9 mouse cellular contexts compared by ENCODE assay signal in the genomic region with DNA sequence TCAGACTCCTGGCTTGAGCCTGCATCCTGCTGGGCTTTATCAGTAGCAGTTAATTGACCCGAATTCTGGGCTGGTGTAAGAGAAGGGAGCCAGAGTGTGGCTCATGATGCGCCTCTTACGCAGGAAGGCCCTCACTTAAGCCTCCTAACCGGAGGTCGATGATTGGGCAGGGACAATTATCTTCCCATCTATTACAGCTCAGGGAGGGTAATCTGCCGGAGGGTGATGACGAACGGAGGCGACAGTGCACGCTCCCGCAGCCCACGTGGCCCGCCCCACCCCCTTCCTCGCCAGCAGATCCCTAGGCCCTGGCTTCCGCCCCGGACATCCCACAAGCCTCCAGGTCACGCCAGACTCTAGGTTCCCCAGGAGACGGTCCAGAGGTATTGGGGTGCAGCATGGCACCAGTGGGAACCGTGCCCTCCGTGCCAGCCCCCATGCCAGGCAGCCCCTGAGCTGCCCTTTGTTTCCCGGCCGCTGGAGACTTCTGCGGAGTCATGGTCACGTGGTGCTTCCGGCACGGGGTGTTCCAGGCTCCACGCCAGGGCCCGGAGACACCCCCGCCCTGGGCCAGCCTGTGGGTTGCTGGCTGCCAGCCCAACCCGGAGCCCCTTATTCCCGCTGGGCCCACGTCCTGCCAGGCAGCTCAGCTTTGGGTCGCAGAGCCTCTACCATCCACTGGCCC. TPM values are rescaled to one million over a fixed set of nuclear protein-coding genes. Genes with fewer than 3 reads are reported as not detected.
DNase-seq lines count a peak whose midpoint lies in the region; ATAC-seq and TF ChIP-seq lines count a peak whose summit lies in the region.
"Had no signal": no experiment of that assay in that cellular context is flagged by ENCODE, and none has a peak within 500 bp of the region (broad histone marks: within the 10 kb centered on the region; RNA-seq: fewer than 3 reads in every experiment).

No protein-coding gene starts in this region.

- peak overlapping the region; percentile 73 for H3K4me3 ChIP-seq in bone marrow macrophage, adult 2 months (ENCODE audit: insufficient read depth, low read length)
- peak overlapping the region; percentile 35 for H3K4me3 ChIP-seq in embryonic facial prominence, embryonic 15.5 days (replicated peaks)
- H3K4me3 ChIP-seq in heart, embryonic 10.5 days = peak overlapping the region; percentile 59
- H3K4me3 ChIP-seq in kidney, embryonic 15.5 days (replicated peaks) = peak overlapping the region; percentile 37

- H3K27ac ChIP-seq in bone marrow macrophage, adult 2 months (ENCODE audit: insufficient read depth, low read depth, low read length) = peak overlapping the region; percentile 95
- H3K27ac ChIP-seq in embryonic facial prominence, embryonic 15.5 days (replicated peaks) = peak overlapping the region; percentile 79
- peak overlapping the region; percentile 98 for H3K27ac ChIP-seq in heart, embryonic 10.5 days
- H3K27ac ChIP-seq in kidney, embryonic 15.5 days = peak overlapping the region; percentile 90

- peak overlapping the region; percentile 59 for H3K4me2 ChIP-seq in embryonic facial prominence, embryonic 15.5 days (replicated peaks)
- H3K4me2 ChIP-seq in kidney, embryonic 15.5 days = peak overlapping the region; percentile 61

- no peak for TF ChIP-seq POLR2A in bone marrow macrophage, adult 2 months (IDR thresholded peaks at IDR 0.05; ENCODE audit: borderline replicate concordance, low read depth, low read length)

- ATAC-seq in embryonic facial prominence, embryonic 15.5 days (ENCODE audit: insufficient number of reproducible peaks, low FRiP score, low TSS enrichment, low read depth) = peak; percentile 82
- ATAC-seq in kidney, embryonic 15.5 days (replicated peaks; ENCODE audit: low FRiP score) = peak; percentile 82

- no peak overlapping the region for H3K9ac ChIP-seq in embryonic facial prominence, embryonic 15.5 days
- H3K9ac ChIP-seq in kidney, embryonic 15.5 days = peak overlapping the region; percentile 55

- H3K36me3 ChIP-seq in embryonic facial prominence, embryonic 15.5 days = no peaks in the 10 kb centered on the region
- no peaks in the 10 kb centered on the region for H3K36me3 ChIP-seq in heart, embryonic 10.5 days
- H3K36me3 ChIP-seq in kidney, embryonic 15.5 days = no peaks in the 10 kb centered on the region

- H3K9me3 ChIP-seq in embryonic facial prominence, embryonic 15.5 days (replicated peaks) = no peaks in the 10 kb centered on the region
- no peaks in the 10 kb centered on the region for H3K9me3 ChIP-seq in heart, embryonic 10.5 days
- H3K9me3 ChIP-seq in kidney, embryonic 15.5 days (replicated peaks) = no peaks in the 10 kb centered on the region

- H3K4me1 ChIP-seq in bone marrow macrophage, adult 2 months (ENCODE audit: control insufficient read depth, insufficient read depth, low read length) = peaks cover 37% of the 10 kb centered on the region
- peaks cover 58% of the 10 kb centered on the region for H3K4me1 ChIP-seq in embryonic facial prominence, embryonic 15.5 days
- peaks cover 24% of the 10 kb centered on the region for H3K4me1 ChIP-seq in heart, embryonic 10.5 days
- H3K4me1 ChIP-seq in kidney, embryonic 15.5 days = peaks cover 39% of the 10 kb centered on the region

- TF ChIP-seq CTCF in bone marrow macrophage, adult 2 months (IDR thresholded peaks at IDR 0.05; ENCODE audit: low read depth, low read length) = no peak

- DNase-seq in 3T3-L1 (ENCODE audit: low read depth, low spot score) (peak; percentile 83), liver (peak; percentile 86)
- DNase-seq in heart, embryonic 10.5 days (ENCODE audit: low spot score) = peak; percentile 92
- DNase-seq in monocyte, adult 2 months (ENCODE audit: low read depth in 1 of 2, low spot score in 2 of 2) = peak; percentile 42 to 73
- DNase-seq in spleen, postnatal 14 days (ENCODE audit: low spot score in 2 of 2) = peak; percentile 55

- no peaks in the 10 kb centered on the region for H3K27me3 ChIP-seq in embryonic facial prominence, embryonic 15.5 days
- no peaks in the 10 kb centered on the region for H3K27me3 ChIP-seq in heart, embryonic 10.5 days (ENCODE audit: insufficient read depth, poor library complexity, severe bottlenecking)
- H3K27me3 ChIP-seq in kidney, embryonic 15.5 days = no peaks in the 10 kb centered on the region
- H3K27me3 ChIP-seq: CH12.LX had no signal

- 6% methylated on average over 33 of the region's 33 CpGs for WGBS in embryonic facial prominence, embryonic 15.5 days
- 2% methylated on average over 33 of the region's 33 CpGs for WGBS in heart, embryonic 10.5 days
- 8% methylated on average over 33 of the region's 33 CpGs for WGBS in kidney, embryonic 15.5 days

RNA-seq across cellular contexts. Expression of a gene that starts 9.0 kb away (rescaled TPM):
- polyA plus RNA-seq in bone marrow macrophage, adult 2 months (2012; ENCODE audit: insufficient read depth, insufficient read length, missing spikeins) = 1.3 TPM in 1 of 2 replicates, not detected in the other
- polyA plus RNA-seq in embryonic facial prominence, embryonic 15.5 days (2015; fragmentation: Nextera tagmentation; extraction: Ambion mirVana) = 0.18 and 0.49 TPM in 2 replicates
- 0.15 TPM in 1 of 2 replicates, not detected in the other for polyA plus RNA-seq in heart, embryonic 10.5 days (2016; fragmentation: Nextera tagmentation; extraction: Ambion mirVana)
- polyA plus RNA-seq in kidney, embryonic 15.5 days (2015; fragmentation: Nextera tagmentation; extraction: Ambion mirVana) = 0.13 and 0.14 TPM in 2 replicates

RNA-seq across cellular contexts. Expression of a gene that starts 31.7 kb away (rescaled TPM):
- polyA plus RNA-seq in bone marrow macrophage, adult 2 months (2012; ENCODE audit: insufficient read depth, insufficient read length, missing spikeins) = 788 and 835 TPM in 2 replicates
- 122 and 132 TPM in 2 replicates for polyA plus RNA-seq in embryonic facial prominence, embryonic 15.5 days (2015; fragmentation: Nextera tagmentation; extraction: Ambion mirVana)
- 23.2 and 23.8 TPM in 2 replicates for polyA plus RNA-seq in heart, embryonic 10.5 days (2016; fragmentation: Nextera tagmentation; extraction: Ambion mirVana)
- polyA plus RNA-seq in kidney, embryonic 15.5 days (2015; fragmentation: Nextera tagmentation; extraction: Ambion mirVana) = 68.4 and 70.7 TPM in 2 replicates

Comparison
In these comparisons a context has a peak if more than half of its experiments do, and no peak if none do; other contexts are left out.
1. Peak in every context shown above with its lines: DNase-seq, ATAC-seq, H3K4me3 ChIP-seq and H3K27ac ChIP-seq.